ENCODE assay signal across 20 mouse cellular contexts in genomic region chr6:113477353-113477752, GRCm38 (mm10). TPM values are rescaled to one million over a fixed set of nuclear protein-coding genes. Genes with fewer than 3 reads are reported as not detected.
"Had no signal": no experiment of that assay in that cellular context is flagged by ENCODE, and none has a peak within 500 bp of the region (broad histone marks: within the 10 kb centered on the region; RNA-seq: fewer than 3 reads in every experiment).

No protein-coding gene starts in this region.

- DNase-seq: kidney, adult 18-20 months; kidney, adult 9 months; kidney, postnatal 14 days; kidney, postnatal 4 days; left cerebral cortex, postnatal 4 days; liver, postnatal 0 days; lung, embryonic 14.5 days; lung, postnatal 10 days; lung, postnatal 36 days; midbrain, embryonic 14.5 days; retina, postnatal 1 day; right cerebral cortex, postnatal 25 days; thymus, adult 18-20 months; thymus, postnatal 36 days had no signal

- H3K9ac ChIP-seq: limb, embryonic 12.5 days; limb, embryonic 15.5 days; liver, embryonic 14.5 days; liver, postnatal 0 days; lung, embryonic 14.5 days had no signal

- H3K4me3 ChIP-seq: limb, embryonic 12.5 days; limb, embryonic 15.5 days; megakaryocyte, embryonic 14.5 days had no signal

- H3K9me3 ChIP-seq: limb, embryonic 12.5 days; limb, embryonic 15.5 days; megakaryocyte, embryonic 14.5 days had no signal

- H3K36me3 ChIP-seq: limb, embryonic 12.5 days; limb, embryonic 15.5 days had no signal

- H3K27ac ChIP-seq: limb, embryonic 12.5 days; limb, embryonic 15.5 days; liver, embryonic 14.5 days had no signal

- ATAC-seq: liver, postnatal 0 days had no signal

- H3K4me2 ChIP-seq: limb, embryonic 12.5 days; limb, embryonic 15.5 days; liver, embryonic 11.5 days; lung, embryonic 14.5 days had no signal

RNA-seq across cellular contexts. Expression of gene Il17rc, which starts 6.1 kb away (rescaled TPM):
- total RNA-seq: neutrophil, adult 5-6 weeks had no signal

RNA-seq across cellular contexts. Expression of gene Il17re, which starts 19.1 kb away (rescaled TPM):
- polyA plus RNA-seq: midbrain, embryonic 14.5 days had no signal

RNA-seq across cellular contexts. Expression of gene Prrt3, which starts 24.4 kb away (rescaled TPM):
- total RNA-seq: neutrophil, adult 5-6 weeks had no signal
- polyA plus RNA-seq: liver, embryonic 14.5 days had no signal
